Mouse (Mus musculus) embryo, embryonic 10.5 days (tissue): ENCODE measurements around the gene Magi1.

Experiments
- DNase-seq: peaks from one replicate; pipeline ENCODE4 v3.0.0-alpha.2; 2015; ENCODE audit warnings: low spot score

Magi1 gene

GRCm38 (mm10) chr6:94158119-94158848, 125.4 kb downstream of the Magi1 start:
- DNase-seq, result no peak

GRCm38 (mm10) chr6:94155996-94156395, 127.7 kb downstream of the Magi1 start:
- DNase-seq, result no peak

- DNase-seq, result no peak
Observed at GRCm38 (mm10) chr6:94154854-94155601, 128.7 kb downstream of the Magi1 start.

GRCm38 (mm10) chr6:94152881-94153280, 130.8 kb downstream of the Magi1 start:
- DNase-seq, result no peak

- DNase-seq, result peak; percentile 32
Observed at GRCm38 (mm10) chr6:94150876-94151275, 132.8 kb downstream of the Magi1 start.

- no peak for DNase-seq
Observed at GRCm38 (mm10) chr6:94149800-94150199, 133.9 kb downstream of the Magi1 start.

GRCm38 (mm10) chr6:94146206-94146493, 137.6 kb downstream of the Magi1 start:
- DNase-seq, result no peak

DNA sequence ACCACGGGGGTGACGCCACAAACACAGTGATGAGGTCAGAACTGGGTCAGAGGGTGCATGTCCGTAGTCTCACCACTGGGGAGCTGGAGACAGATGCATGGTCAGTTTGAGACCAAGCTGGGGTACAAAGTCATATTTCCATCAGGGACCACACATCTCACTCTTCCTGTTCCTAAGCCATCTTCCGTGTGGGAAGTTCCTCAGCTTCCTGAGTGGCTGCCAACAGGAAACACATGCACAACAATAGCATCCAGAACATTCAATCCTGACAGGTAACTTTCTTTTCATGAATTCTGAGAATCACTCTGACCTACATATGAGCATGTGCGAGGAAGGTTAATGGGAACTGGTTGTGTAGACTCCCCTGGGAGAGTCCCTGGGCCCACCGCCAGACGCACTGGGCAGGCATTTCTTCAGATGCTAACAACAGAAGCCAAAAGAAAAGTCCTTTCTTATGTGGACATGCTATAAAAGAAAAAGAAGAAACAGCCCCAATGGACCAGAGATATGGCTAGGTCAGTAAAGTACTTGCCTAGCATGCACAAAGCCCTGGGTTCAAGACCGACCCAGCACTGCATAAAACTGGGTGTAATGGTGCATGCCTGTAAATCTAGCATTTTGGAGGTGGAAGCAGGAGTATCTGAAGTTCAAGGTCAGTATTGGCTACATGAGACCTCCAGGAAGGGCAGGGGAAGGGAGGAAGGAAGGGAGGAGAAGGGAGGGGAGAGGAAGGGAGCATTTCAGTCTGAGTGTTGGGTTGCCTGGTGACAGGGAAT, 138.1 kb downstream of the Magi1 start:
- DNase-seq, result no peak

DNA sequence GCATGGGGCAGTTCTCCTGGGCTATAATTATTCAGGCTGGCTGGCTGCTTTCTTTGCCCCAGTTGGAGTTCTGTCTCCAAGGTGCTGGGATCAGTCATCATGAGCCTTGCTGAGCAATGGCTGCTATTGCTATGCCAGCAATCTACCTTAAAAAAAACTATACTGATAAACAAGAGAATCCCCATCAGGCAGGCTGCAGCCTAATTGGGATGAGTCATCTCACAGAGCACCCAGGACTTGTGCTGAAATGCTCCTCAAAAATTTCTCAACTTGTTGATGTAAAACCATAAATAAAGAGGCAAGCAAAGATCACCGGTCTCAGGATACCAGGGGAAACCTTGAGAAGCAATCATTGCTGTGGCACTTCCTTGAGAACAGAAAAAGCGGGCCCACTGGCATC, 141.2 kb downstream of the Magi1 start:
- DNase-seq, result no peak

DNA sequence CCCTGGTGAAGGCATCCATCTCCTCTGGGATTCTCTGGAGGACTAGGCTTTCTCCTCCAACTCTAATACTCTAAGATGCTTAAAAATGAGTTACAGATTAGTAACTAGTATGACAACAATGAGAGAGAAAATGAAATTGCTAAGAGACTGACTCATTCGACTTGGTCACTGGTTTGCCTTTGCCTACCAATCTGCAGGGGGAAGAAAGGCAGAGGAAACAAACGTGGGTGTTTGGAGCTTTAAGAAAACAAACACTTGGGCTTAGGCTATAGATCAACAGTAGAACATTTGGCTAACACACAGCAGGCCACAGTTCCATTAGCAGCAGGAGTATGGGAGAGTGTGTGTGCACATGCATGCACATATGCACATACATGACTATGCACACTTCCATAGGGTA, 142.2 kb downstream of the Magi1 start:
- no peak for DNase-seq

GRCm38 (mm10) chr6:94139952-94140414, 143.7 kb downstream of the Magi1 start:
- DNase-seq, result no peak

DNA sequence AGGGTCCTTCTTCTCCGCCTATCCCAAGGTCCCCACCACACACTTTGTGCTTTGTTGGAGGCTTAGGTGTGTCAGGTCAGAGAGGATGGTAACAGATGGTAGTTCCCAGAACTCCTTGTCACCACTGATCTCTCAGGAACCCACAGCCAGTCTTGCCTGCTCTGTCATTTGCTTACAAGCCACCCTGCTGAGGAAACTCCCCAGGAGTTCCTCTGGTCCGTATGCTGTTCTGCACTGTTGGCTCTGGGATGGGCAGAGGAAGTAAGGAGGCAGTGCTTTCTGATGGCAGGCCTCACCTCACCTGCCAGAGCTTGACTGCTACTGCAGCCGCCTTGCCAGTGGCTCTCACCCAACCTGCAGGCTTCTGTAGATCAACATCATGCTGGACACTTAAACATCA, 147.0 kb downstream of the Magi1 start:
- DNase-seq, result no peak

DNA sequence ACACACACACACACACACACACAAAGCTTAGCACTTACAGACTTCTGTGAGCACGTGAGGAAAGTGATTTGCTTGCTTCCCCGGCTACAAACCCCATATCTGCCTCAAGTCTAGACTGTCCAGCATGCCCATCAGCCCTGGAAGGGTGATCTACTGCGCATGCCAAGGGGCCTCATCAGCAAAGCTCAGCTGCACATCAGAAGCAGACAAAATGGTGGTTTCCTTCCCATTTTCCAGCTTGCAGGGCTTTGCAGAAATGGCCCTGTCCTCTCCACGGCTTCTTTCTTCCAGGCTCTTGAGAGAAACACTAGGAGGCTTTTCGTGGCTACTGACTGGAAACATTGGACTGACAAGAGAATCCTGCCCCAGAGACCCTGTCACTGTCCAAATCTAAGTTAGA, 149.6 kb downstream of the Magi1 start:
- peak; percentile 40 for DNase-seq

DNA sequence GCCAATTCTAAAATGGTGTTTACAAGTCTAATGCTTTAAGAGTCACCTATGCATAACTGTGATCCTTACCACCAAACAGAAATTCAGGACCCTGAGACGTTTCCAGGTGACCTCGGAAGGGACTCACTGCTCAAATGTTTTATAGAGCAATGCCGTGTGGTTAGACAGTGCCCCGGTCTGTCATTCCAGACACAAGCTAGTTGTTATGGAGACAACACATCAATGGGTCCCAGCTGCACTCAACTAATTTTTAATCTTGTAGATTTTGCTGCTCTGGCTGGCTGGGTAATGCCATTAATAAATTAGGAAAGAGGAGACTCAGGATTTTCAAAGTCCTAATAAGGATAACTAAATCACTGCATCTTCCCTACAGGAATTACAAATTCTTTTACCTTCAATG, 151.7 kb downstream of the Magi1 start:
- DNase-seq, result no peak

DNA sequence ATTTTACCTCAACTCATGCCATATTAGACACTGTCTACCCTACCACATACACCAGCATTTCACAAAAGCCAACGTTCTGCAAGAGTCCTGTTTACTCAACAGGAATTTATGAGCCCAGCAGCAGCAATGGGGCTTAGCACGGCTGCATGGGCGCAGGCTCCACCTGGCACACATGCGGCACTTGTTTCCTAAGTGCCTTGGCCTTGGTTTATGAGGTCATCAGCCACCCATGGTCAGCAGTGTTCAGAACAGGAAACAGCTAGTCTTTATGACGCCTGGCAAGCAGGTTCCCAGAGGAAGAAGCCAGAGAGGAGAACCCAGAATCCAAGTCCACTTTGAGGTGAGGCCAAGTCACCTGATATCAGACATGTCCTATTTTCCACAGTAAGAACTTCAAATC, 153.3 kb downstream of the Magi1 start:
- no peak for DNase-seq

DNA sequence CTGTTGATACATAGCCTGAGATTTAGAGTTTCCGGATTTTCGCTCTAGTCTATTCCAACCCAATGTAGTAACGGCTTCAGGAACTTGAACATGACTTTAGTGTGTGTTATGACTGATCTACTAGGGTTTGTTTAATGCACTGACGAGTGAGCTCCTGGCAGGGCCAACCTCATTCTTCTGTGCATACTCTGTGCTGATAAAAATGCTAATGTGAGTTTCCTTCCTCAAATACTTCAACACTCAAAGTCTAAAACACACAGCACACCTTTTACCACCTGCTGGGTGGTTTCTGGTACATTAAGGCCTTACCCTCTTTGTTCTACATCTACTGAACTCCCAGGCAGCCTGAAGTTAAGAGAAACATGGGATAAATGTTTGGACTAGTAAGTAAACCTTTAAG, 157.0 kb downstream of the Magi1 start:
- no peak for DNase-seq

DNA sequence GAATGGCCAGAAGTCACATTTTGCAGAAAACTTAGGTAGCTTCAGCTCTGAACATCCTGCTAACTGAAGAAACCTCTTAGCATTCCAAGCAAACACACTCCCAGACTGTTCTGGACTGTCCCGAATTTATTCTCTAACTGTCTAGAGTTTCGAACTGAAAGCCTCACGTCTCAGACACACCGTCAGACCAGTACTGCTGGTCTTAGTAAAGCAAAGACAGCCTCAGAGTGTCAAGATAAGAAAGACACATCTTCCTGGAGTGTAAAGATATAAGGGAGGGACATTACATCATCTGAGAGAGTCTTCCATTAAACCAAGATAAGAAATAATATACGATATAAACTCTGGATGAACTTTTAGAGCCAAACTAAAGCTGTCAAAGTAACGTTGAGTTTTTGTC, 158.6 kb downstream of the Magi1 start:
- DNase-seq, result no peak

DNA sequence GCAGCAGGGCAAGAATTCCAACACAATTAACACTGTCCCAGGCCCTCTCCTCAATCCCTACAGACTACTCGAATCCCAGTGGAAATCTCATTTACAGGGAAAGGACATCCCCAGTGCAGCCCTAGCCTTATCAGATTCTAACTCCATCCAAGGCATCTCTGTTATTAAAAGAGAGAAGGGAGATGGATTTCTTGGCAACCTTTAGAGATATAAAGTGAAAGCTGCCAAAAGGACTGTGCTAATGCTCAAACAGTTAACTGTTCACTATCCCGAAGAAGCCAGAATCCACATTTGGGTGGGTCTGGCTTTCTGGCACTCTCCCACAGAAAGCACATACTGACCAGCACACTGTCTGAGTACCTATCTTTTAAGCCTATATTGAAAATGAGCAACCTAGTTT, 159.4 kb downstream of the Magi1 start:
- no peak for DNase-seq

DNA sequence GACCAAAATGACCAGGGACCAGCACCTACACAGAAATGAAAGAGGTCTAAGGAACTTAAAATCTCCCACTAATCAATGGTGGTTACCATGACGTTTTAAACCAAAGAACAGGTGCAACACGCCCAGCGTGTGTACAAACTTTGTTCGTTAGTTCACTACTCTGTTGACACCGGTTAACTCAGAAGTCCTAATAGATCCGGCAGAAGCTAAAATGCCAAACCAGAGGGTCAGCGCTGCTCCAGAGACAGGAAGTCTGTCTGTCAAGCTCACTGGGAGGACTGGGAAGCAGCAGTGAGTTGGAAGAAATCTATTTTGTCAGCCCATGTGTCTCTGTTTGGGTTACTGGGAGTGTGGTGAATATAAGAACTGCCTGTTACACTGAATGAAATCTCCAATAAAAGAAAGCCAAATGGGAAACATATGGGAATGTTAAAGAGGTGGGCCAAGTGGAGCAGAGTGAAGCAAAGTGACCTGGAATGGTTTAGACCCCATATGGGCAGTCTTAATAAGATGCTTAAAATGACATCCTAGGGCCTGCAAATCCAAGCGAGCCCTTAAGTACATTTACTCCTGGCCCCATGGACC, 161.1 kb downstream of the Magi1 start:
- peak; percentile 46 for DNase-seq

- no peak for DNase-seq
Observed at GRCm38 (mm10) chr6:94121488-94121887, 162.2 kb downstream of the Magi1 start.

DNA sequence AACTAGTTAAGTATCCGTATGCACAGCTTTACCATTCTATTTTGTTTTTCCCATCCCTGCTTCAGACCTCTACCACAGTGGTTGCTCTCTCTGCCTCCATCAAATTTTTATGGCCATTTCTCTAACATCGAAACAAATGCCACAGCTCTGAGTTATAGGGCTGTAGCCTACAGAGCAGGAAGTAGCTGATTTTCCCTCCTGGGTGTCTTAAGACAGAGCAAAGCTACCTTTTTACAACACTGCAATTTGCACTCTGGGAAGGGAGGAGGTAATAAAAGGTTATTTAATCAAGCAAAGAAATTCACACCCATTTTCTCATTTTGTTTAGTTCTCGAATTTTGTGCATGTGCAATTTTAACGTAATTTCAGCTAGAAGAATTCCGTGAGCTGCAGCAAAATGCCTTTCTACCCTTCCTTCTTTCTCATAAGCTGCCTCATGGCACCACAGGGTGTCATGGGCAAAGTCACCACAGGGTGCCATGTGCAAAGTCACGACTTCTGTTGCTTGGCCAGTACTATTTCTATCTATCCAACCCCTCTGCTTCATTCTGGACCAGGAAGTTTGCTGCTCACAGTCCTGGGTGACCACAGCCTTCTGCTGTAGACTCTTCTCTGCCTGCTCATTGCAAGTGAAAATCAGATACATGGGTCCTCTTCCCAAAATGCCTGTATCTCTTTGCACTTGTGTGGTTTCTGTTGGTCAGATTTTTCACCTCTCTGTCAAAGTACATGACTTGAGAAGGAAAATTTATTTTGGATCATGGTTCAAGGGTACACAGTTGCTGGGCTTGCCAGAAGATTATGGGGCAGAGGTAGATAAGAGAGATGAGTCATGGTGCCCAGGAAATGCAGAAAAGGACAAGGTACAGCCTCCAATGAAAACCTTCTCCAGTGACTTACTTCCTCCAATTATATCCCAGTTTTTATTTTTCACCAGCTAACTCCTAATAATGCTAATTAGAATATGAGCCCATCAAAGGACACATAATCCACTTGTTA, 167.0 kb downstream of the Magi1 start:
- DNase-seq, result no peak
